ENCODE assay signal across 25 mouse cellular contexts in the genomic region with DNA sequence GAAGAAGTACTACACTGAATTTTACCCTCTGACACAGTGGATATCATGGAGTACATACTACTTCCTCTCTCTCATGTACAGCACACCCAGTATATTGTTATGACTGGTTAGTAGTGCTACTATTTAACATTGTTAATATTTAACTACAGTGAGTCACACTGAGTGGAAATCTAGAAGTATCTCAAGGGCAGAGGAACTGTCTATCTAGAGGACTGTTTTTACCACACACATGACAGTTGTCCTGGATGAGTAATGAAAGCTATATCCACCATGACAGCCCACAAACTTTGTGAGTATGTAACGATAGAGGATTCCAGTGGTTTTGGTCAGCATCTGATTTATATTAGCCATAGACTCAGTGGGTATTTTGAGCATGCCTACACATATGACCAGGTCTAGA.
DNase-seq lines count a peak whose midpoint lies in the region; ATAC-seq and TF ChIP-seq lines count a peak whose summit lies in the region.
"Had no signal": no experiment of that assay in that cellular context is flagged by ENCODE, and none has a peak within 500 bp of the region (broad histone marks: within the 10 kb centered on the region; RNA-seq: fewer than 3 reads in every experiment).

No protein-coding gene starts in this region.

- no peaks in the 10 kb centered on the region for H3K9me3 ChIP-seq in liver, postnatal 0 days (ENCODE audit: low read length)
- no peaks in the 10 kb centered on the region for H3K9me3 ChIP-seq in liver, embryonic 11.5 days (ENCODE audit: control insufficient read depth, low read length)
- H3K9me3 ChIP-seq in kidney, embryonic 14.5 days (ENCODE audit: control insufficient read depth, low read length): no peaks in the 10 kb centered on the region
- H3K9me3 ChIP-seq: embryonic facial prominence, embryonic 15.5 days; forebrain, embryonic 13.5 days; heart, embryonic 12.5 days; limb, embryonic 10.5 days; limb, embryonic 15.5 days had no signal

- no peak overlapping the region for H3K4me2 ChIP-seq in liver, postnatal 0 days (ENCODE audit: low read depth, low read length)
- H3K4me2 ChIP-seq in liver, embryonic 11.5 days: no peak overlapping the region
- peak overlapping the region; percentile 35 for H3K4me2 ChIP-seq in myocyte (ENCODE audit: low read depth)
- H3K4me2 ChIP-seq in kidney, embryonic 14.5 days (replicated peaks; ENCODE audit: low read depth, low read length): no peak overlapping the region
- H3K4me2 ChIP-seq: embryonic facial prominence, embryonic 15.5 days; forebrain, embryonic 13.5 days; heart, embryonic 12.5 days; hindbrain, embryonic 14.5 days; limb, embryonic 15.5 days; lung, embryonic 14.5 days had no signal

- peak; percentile 66 for ATAC-seq in liver, postnatal 0 days
- no peak for ATAC-seq in liver, embryonic 11.5 days (replicated peaks; ENCODE audit: low FRiP score)
- peak; percentile 12 for ATAC-seq in inflammation-experienced regulatory T-cells, adult 6 months
- ATAC-seq in kidney, embryonic 14.5 days (ENCODE audit: low FRiP score, low TSS enrichment): no peak
- ATAC-seq: forebrain, embryonic 13.5 days had no signal

- TF ChIP-seq POLR2A in myocyte (IDR thresholded peaks at IDR 0.05; ENCODE audit: insufficient read length, low read depth): no peak

- H3K4me3 ChIP-seq in liver, postnatal 0 days (ENCODE audit: low read depth, low read length): no peak overlapping the region
- no peak overlapping the region for H3K4me3 ChIP-seq in liver, embryonic 11.5 days (ENCODE audit: low read depth, low read length)
- H3K4me3 ChIP-seq in myocyte: no peak overlapping the region
- no peak overlapping the region for H3K4me3 ChIP-seq in kidney, embryonic 14.5 days (ENCODE audit: low read length)
- no peak overlapping the region for H3K4me3 ChIP-seq in gastrocnemius, adult 2 months
- H3K4me3 ChIP-seq: embryonic facial prominence, embryonic 15.5 days; forebrain, embryonic 13.5 days; heart, adult 2 months; heart, embryonic 12.5 days; limb, embryonic 10.5 days; limb, embryonic 15.5 days had no signal

- no peak for DNase-seq in liver, postnatal 0 days
- no peak for DNase-seq in liver, embryonic 11.5 days (ENCODE audit: low spot score)
- DNase-seq in gastrocnemius, adult 2 months: no peak
- no peak for DNase-seq in gastrocnemius, postnatal 14 days
- DNase-seq: adrenal gland, postnatal 14 days; cerebellum, adult 11-12 months; heart, adult 2 months; kidney, adult 8-10 months; kidney, postnatal 10 days; layer of hippocampus, adult 9-11 months; lung, embryonic 14.5 days; lung, postnatal 14 days; midbrain, embryonic 14.5 days; right cerebral cortex, postnatal 4 days had no signal

- WGBS in liver, postnatal 0 days (ENCODE audit: insufficient replicate concordance): 67% methylated on average over 1 of the region's 1 CpGs
- 92% methylated on average over 1 of the region's 1 CpGs for WGBS in liver, embryonic 11.5 days
- WGBS in kidney, embryonic 14.5 days: 77% methylated on average over 1 of the region's 1 CpGs

- no peak overlapping the region for H3K9ac ChIP-seq in liver, postnatal 0 days (replicated peaks)
- H3K9ac ChIP-seq in liver, embryonic 11.5 days (ENCODE audit: low read depth, low read length): no peak overlapping the region
- no peak overlapping the region for H3K9ac ChIP-seq in kidney, embryonic 14.5 days (ENCODE audit: low read depth, low read length)
- H3K9ac ChIP-seq: embryonic facial prominence, embryonic 15.5 days; forebrain, embryonic 13.5 days; heart, embryonic 12.5 days; hindbrain, embryonic 14.5 days; limb, embryonic 15.5 days; liver, embryonic 14.5 days; lung, embryonic 14.5 days had no signal

- no peaks in the 10 kb centered on the region for H3K36me3 ChIP-seq in liver, postnatal 0 days (replicated peaks; ENCODE audit: insufficient read depth, low read length)
- no peaks in the 10 kb centered on the region for H3K36me3 ChIP-seq in liver, embryonic 11.5 days (ENCODE audit: control insufficient read depth, insufficient read depth, low read length)
- no peaks in the 10 kb centered on the region for H3K36me3 ChIP-seq in myocyte (ENCODE audit: control insufficient read depth, insufficient read depth)
- no peaks in the 10 kb centered on the region for H3K36me3 ChIP-seq in kidney, embryonic 14.5 days (ENCODE audit: control insufficient read depth, insufficient read depth, low read length)
- H3K36me3 ChIP-seq: embryonic facial prominence, embryonic 15.5 days; heart, embryonic 12.5 days; limb, embryonic 10.5 days; limb, embryonic 15.5 days had no signal

- no peak overlapping the region for H3ac ChIP-seq in myocyte (ENCODE audit: control insufficient read depth, insufficient read length)

- TF ChIP-seq EP300 in liver, postnatal 0 days (IDR thresholded peaks at IDR 0.05; ENCODE audit: low read depth): no peak

- intact Hi-C loops in gastrocnemius, adult 2 months (cut with DNase I): no loop called here
- intact Hi-C loops in gastrocnemius, postnatal 14 days (cut with DNase I; ENCODE audit: low total_unique reads): no loop called here

- H3K27ac ChIP-seq in liver, postnatal 0 days (ENCODE audit: low read depth): no peak overlapping the region
- no peak overlapping the region for H3K27ac ChIP-seq in liver, embryonic 11.5 days (ENCODE audit: low read depth, low read length)
- H3K27ac ChIP-seq in kidney, embryonic 14.5 days (ENCODE audit: low read depth, low read length): no peak overlapping the region
- no peak overlapping the region for H3K27ac ChIP-seq in gastrocnemius, adult 2 months
- H3K27ac ChIP-seq: embryonic facial prominence, embryonic 15.5 days; forebrain, embryonic 13.5 days; heart, adult 2 months; hindbrain, embryonic 14.5 days; limb, embryonic 10.5 days; limb, embryonic 15.5 days; liver, embryonic 14.5 days had no signal

- H3K79me2 ChIP-seq in myocyte (ENCODE audit: control insufficient read depth, insufficient read depth): no peaks in the 10 kb centered on the region

- peaks cover 3% of the 10 kb centered on the region; the same call in 1 of the 2 replicates for H3K4me1 ChIP-seq in liver, postnatal 0 days (ENCODE audit: insufficient read depth)
- H3K4me1 ChIP-seq in liver, embryonic 11.5 days (replicated peaks; ENCODE audit: control insufficient read depth, insufficient read depth, low read length): no peaks in the 10 kb centered on the region
- no peaks in the 10 kb centered on the region for H3K4me1 ChIP-seq in kidney, embryonic 14.5 days (ENCODE audit: control insufficient read depth, insufficient read depth, low read length)
- H3K4me1 ChIP-seq: embryonic facial prominence, embryonic 15.5 days; forebrain, embryonic 13.5 days; heart, embryonic 12.5 days; limb, embryonic 10.5 days; limb, embryonic 15.5 days had no signal

- no peaks in the 10 kb centered on the region for H3K27me3 ChIP-seq in liver, postnatal 0 days (ENCODE audit: insufficient read depth, low read length)
- H3K27me3 ChIP-seq in liver, embryonic 11.5 days (replicated peaks; ENCODE audit: control insufficient read depth, insufficient read depth, low read length): no peaks in the 10 kb centered on the region
- no peaks in the 10 kb centered on the region for H3K27me3 ChIP-seq in myocyte (ENCODE audit: control insufficient read depth, insufficient read depth, insufficient read length)
- H3K27me3 ChIP-seq in kidney, embryonic 14.5 days (ENCODE audit: control insufficient read depth, insufficient read depth, low read length): no peaks in the 10 kb centered on the region
- H3K27me3 ChIP-seq: CH12.LX; embryonic facial prominence, embryonic 15.5 days; forebrain, embryonic 13.5 days; heart, embryonic 12.5 days; limb, embryonic 15.5 days had no signal

- no peak for TF ChIP-seq CTCF in liver, postnatal 0 days (IDR thresholded peaks at IDR 0.05; ENCODE audit: low read depth)
- no peak for TF ChIP-seq CTCF in gastrocnemius, adult 2 months (IDR thresholded peaks at IDR 0.05)

TF ChIP-seq in myocyte, 11 proteins besides CTCF, POLR2A, EP300 and RAD21:
- TF ChIP-seq MYOD1 (IDR thresholded peaks at IDR 0.05; ENCODE audit: control insufficient read depth in 1 of 3, insufficient read length in 2 of 3, low read depth in 2 of 3) (no peak), TCF12 (IDR thresholded peaks at IDR 0.05; ENCODE audit: insufficient read depth, poor library complexity, severe bottlenecking) (no peak), TCF3 (IDR thresholded peaks at IDR 0.05; ENCODE audit: insufficient read length, low read depth) (no peak), USF1 (IDR thresholded peaks at IDR 0.05; ENCODE audit: low read depth) (no peak), MAX (IDR thresholded peaks at IDR 0.05; ENCODE audit: low read depth) (no peak), POLR2AphosphoS2 (IDR thresholded peaks at IDR 0.05; ENCODE audit: insufficient read length, low read depth) (no peak), CEBPB (IDR thresholded peaks at IDR 0.05; ENCODE audit: insufficient read depth, poor library complexity, severe bottlenecking) (no peak), REST (IDR thresholded peaks at IDR 0.05; ENCODE audit: insufficient read depth, insufficient read length) (no peak), SRF (IDR thresholded peaks at IDR 0.05; ENCODE audit: control insufficient read depth, insufficient read length, low read depth) (no peak), MYOG (IDR thresholded peaks at IDR 0.05; ENCODE audit: control insufficient read depth in 1 of 3, insufficient read depth in 1 of 3, insufficient read length in 2 of 3, low read depth in 2 of 3) (no peak), E2F4 (IDR thresholded peaks at IDR 0.05; ENCODE audit: insufficient read depth) (no peak)

Comparison
In these comparisons a context has a peak if more than half of its experiments do, and no peak if none do; other contexts are left out.
1. ATAC-seq: peak in liver, postnatal 0 days (single experiment) and inflammation-experienced regulatory T-cells, adult 6 months (single experiment); none in liver, embryonic 11.5 days (single experiment) and kidney, embryonic 14.5 days (single experiment).